Mouse (Mus musculus) intestine, postnatal 0 days (tissue): ENCODE measurements around the gene Igf2bp3. TPM values are rescaled to one million over a fixed set of nuclear protein-coding genes. Genes with fewer than 3 reads are reported as not detected.

ENCODE experiments used
- ATAC-seq: fragments of 200-750 bp; cut with Nextera tagmentation; 2 replicates; pipeline ENCODE4 v1.8.0; 2017; ENCODE audit warnings: mild to moderate bottlenecking, moderate TSS enrichment, moderate library complexity
- H3K27ac ChIP-seq: fragments of 300-500 bp; sonication (generic); 2 replicates; pipeline ENCODE4 v1.5.1; 2014; ENCODE audit warnings: mild to moderate bottlenecking, low read depth, low read length, moderate library complexity
- H3K27me3 ChIP-seq: fragments of 300-500 bp; sonication (generic); replicated peaks from 2 replicates; pipeline ENCODE4 v1.6.1; 2014; ENCODE audit warnings: low read length, mixed read lengths; ENCODE audit not compliant: control insufficient read depth, insufficient read depth
- H3K36me3 ChIP-seq: fragments of 300-500 bp; sonication (generic); 2 replicates; pipeline ENCODE4 v1.6.1; 2014; ENCODE audit warnings: mild to moderate bottlenecking, moderate library complexity; ENCODE audit not compliant: control insufficient read depth, insufficient read depth
- H3K4me1 ChIP-seq: fragments of 300-500 bp; sonication (generic); replicated peaks from 2 replicates; pipeline ENCODE4 v1.6.1; 2014; ENCODE audit warnings: antibody characterized with exemption, low read length, mixed read lengths; ENCODE audit not compliant: control insufficient read depth, insufficient read depth
- H3K4me2 ChIP-seq: fragments of 300-500 bp; sonication (generic); replicated peaks from 2 replicates; pipeline ENCODE4 v1.6.1; 2014; ENCODE audit warnings: low read depth, mild to moderate bottlenecking, moderate library complexity
- H3K4me3 ChIP-seq: fragments of 300-500 bp; sonication (generic); 2 replicates; pipeline ENCODE4 v1.5.1; 2014; ENCODE audit warnings: low read depth, low read length
- H3K9ac ChIP-seq: fragments of 300-500 bp; sonication (generic); 2 replicates; pipeline ENCODE4 v1.6.1; 2014; ENCODE audit warnings: mild to moderate bottlenecking, low read depth, low read length
- H3K9me3 ChIP-seq: fragments of 300-500 bp; sonication (generic); 2 replicates; pipeline ENCODE4 v1.6.1; 2016; ENCODE audit warnings: mixed run types; ENCODE audit not compliant: control insufficient read depth
- CTCF ChIP-seq: sonication (generic); IDR thresholded peaks from 2 replicates; pipeline ENCODE4 v1.5.1; 2016; ENCODE audit warnings: low read depth, mild to moderate bottlenecking, control low read depth, antibody characterized with exemption, moderate library complexity
- WGBS: fragments of 180-500 bp; shearing (Covaris S2); extraction: QIAGEN DNeasy Blood & Tissue Kit; methylation state at CpG from one replicate; pipeline ENCODE4 v1.1.7; 2014; 5-methylcytosine and 5-hydroxymethylcytosine counted together
- polyA plus RNA-seq: library from polyadenylated mRNA; unstranded; fragments of >200 nt; fragmentation: Nextera tagmentation; extraction: Ambion mirVana; gene quantifications from 2 replicates; pipeline ENCODE4 v1.2.1, GENCODE M21; 2015

Gene Igf2bp3
- polyA plus RNA-seq, 1 experiment from 2014 or later: 54.7 TPM

DNA sequence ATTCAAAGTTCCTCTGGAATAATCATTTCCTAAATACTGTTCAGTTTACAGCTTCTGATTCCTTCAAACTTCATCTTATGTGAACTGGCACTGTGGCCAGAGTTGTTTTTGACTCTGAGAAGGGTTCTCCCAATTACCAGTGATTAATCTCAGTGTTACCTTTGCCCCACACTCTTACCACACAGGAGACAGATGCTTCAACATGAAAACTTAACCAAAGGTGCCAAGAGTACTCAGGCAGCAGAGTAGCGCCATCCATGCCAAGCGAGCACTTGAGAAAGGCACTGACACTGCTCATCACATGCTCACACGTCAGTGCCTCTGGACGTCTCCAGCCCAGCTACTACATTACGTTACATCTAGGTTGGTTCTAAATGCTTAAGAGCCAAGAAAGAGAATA, 43.5 kb downstream of the Igf2bp3 start:
- Histone ChIP-seq H3K9me3 (no peaks in the 10 kb centered on the region), H3K27ac (no peak overlapping the region), H3K36me3 (no peaks in the 10 kb centered on the region), H3K4me2 (no peak overlapping the region), H3K4me1 (peaks cover 5% of the 10 kb centered on the region), H3K9ac (no peak overlapping the region), H3K4me3 (no peak overlapping the region), H3K27me3 (no peaks in the 10 kb centered on the region)
- no peak for ATAC-seq
- TF ChIP-seq CTCF: no peak
- WGBS: 82% methylated on average over 5 of the region's 5 CpGs

DNA sequence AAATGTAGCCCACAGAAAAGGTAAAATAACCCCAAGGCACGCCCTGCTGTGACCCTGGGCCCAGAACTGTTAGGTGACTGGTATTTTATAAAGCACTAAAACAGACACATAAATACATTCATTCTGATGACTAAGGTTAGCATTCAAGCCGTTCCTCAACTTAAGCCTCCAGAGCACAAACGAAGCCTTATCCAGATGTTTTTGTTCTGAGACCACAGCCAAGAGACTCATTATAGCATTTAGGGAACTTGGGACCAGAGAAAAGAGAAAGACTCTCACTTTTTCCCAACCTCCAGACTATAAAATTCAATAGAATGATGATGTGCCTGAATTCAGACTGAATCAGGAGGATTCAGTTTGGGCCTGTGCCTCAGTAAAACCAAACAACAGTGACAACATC, 46.1 kb downstream of the Igf2bp3 start:
- Histone ChIP-seq H3K4me1 (no peaks in the 10 kb centered on the region), H3K27me3 (no peaks in the 10 kb centered on the region), H3K36me3 (no peaks in the 10 kb centered on the region; the same call in 1 of the 2 replicates), H3K4me3 (no peak overlapping the region), H3K9me3 (no peaks in the 10 kb centered on the region), H3K4me2 (no peak overlapping the region), H3K9ac (no peak overlapping the region), H3K27ac (no peak overlapping the region)
- no peak for TF ChIP-seq CTCF
- ATAC-seq: no peak
- WGBS: 49% methylated on average over 3 of the region's 3 CpGs

DNA sequence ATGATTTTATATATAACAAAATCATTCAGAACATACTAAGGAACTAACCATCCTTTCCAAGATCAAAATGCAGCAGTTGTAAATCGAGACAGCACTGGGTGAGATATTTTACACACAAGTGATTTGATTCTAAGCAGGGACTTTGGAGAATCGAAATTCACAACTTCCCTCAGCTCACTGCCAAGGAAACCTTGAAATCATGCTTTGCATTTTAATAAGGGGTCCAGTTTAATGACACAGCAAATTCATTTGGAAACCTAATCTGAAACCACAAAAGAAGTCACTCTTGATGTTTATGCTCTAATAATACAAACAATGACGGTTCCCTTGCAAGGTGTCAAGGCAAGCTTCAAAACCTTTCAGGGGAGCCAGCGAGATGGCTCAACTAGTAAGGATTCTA, 47.4 kb downstream of the Igf2bp3 start:
- whole genome bisulfite sequencing: 75% methylated on average over 4 of the region's 4 CpGs

DNA sequence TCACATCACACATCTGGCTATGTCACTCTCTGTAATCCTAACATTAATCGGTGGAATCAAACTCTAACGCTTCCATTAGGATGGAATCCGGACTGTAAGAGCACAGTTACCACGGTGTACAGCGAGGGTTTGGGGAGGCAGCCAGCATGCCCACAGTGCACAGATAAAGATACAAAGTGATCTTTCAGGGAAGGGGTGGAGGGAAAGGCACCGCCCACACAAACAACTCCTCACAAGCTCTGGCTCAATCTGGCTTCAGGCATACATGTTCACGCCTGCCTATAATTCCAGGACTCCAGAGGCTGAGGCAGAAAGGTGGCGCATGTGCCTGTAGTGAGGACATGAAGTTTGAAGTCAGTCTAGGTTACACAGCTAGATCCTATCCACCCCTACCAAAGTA, 48.4 kb downstream of the Igf2bp3 start:
- H3K4me2 ChIP-seq: no peak overlapping the region
- 82% methylated on average over 8 of the region's 8 CpGs for WGBS
- TF ChIP-seq CTCF: no peak

More for the DNA sequence above, 47.4 kb downstream of the Igf2bp3 start:
- no peak overlapping the region for H3K9ac ChIP-seq
- no peaks in the 10 kb centered on the region; the same call in 1 of the 2 replicates for H3K36me3 ChIP-seq
- no peaks in the 10 kb centered on the region for H3K4me1 ChIP-seq
- H3K9me3 ChIP-seq: no peaks in the 10 kb centered on the region
- H3K4me2 ChIP-seq: no peak overlapping the region
- TF ChIP-seq CTCF: no peak
- no peak for ATAC-seq
- H3K27me3 ChIP-seq: no peaks in the 10 kb centered on the region
- no peak overlapping the region for H3K27ac ChIP-seq
- no peak overlapping the region for H3K4me3 ChIP-seq

DNA sequence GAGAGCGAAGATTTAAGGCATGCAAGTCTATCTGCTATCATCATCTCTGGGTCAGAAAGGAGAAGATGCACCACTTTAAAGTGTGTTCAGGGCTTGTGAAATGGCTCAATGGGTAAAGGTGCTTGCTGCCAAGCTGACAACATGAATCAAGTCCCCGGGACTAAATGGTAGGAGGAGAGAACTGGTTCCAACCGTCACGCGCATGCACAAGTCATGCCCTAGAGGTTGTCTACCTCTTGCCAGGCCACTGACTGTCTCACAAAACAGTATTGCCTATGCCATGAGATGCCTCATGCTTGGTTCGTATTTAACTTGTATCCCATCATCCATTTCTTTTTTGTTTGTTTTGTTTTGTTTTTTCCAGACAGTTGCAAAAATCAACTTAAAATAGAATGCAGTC, 48.9 kb downstream of the Igf2bp3 start:
- Histone ChIP-seq H3K4me3 (no peak overlapping the region), H3K27me3 (no peaks in the 10 kb centered on the region), H3K4me2 (no peak overlapping the region), H3K27ac (no peak overlapping the region), H3K9me3 (no peaks in the 10 kb centered on the region), H3K4me1 (peaks cover 10% of the 10 kb centered on the region), H3K9ac (no peak overlapping the region), H3K36me3 (no peaks in the 10 kb centered on the region; the same call in 1 of the 2 replicates)
- ATAC-seq: no peak
- TF ChIP-seq CTCF: no peak
- WGBS: 77% methylated on average over 6 of the region's 6 CpGs

More for the DNA sequence above, 48.4 kb downstream of the Igf2bp3 start:
- no peak overlapping the region for H3K9ac ChIP-seq
- H3K36me3 ChIP-seq: no peaks in the 10 kb centered on the region; the same call in 1 of the 2 replicates
- no peak for ATAC-seq
- no peaks in the 10 kb centered on the region for H3K27me3 ChIP-seq
- no peak overlapping the region for H3K27ac ChIP-seq
- no peaks in the 10 kb centered on the region for H3K9me3 ChIP-seq
- no peak overlapping the region for H3K4me3 ChIP-seq
- peaks cover 10% of the 10 kb centered on the region for H3K4me1 ChIP-seq

DNA sequence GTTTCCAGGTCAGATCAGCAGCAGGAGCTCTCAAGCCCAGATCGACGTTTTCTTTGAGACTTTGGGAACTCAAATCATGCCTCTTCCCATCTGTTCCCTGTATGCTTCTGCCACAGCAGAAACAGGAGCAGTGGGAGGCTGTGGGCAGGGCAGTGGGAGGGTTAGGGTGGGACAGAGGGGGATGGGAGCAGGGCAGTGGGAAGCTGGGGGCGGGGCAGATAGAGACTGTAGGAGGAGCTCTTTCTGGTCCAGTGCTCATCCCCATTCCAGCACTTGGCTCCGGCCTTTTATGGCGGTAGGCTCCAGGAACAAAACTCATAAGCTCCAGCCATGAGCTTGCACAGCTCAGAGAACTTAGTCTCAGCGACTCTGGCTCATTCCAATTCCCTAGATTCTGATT, 49.7 kb downstream of the Igf2bp3 start:
- Histone ChIP-seq H3K36me3 (no peaks in the 10 kb centered on the region; the same call in 1 of the 2 replicates), H3K9ac (no peak overlapping the region), H3K9me3 (no peaks in the 10 kb centered on the region), H3K27me3 (no peaks in the 10 kb centered on the region), H3K27ac (no peak overlapping the region), H3K4me2 (no peak overlapping the region), H3K4me3 (no peak overlapping the region), H3K4me1 (peaks cover 10% of the 10 kb centered on the region)
- WGBS: 48% methylated on average over 6 of the region's 6 CpGs
- no peak for TF ChIP-seq CTCF
- ATAC-seq: no peak; the same call in 1 of the 2 replicates

DNA sequence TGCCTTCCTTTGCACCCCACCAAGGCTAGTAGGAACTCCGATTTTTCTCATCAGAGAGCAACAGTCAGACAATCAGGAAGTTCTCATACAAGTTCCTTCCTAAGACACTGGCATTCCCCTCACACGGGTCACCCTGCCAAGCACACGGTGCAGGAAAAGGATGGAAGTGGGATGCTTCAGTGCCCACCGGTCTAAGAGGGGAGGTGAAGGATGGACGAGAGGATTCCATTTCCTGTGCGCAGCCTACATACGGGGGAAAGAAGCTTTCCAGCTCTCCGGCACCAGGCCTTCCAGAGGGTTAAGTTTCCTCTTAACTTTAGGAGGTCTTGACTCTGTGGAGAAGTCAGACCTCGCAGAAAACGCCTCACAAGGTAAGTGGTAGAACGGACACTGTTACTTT, 50.1 kb downstream of the Igf2bp3 start:
- Histone ChIP-seq H3K4me3 (no peak overlapping the region), H3K4me1 (peaks cover 10% of the 10 kb centered on the region), H3K36me3 (no peaks in the 10 kb centered on the region; the same call in 1 of the 2 replicates), H3K9me3 (no peaks in the 10 kb centered on the region), H3K27ac (no peak overlapping the region), H3K4me2 (no peak overlapping the region), H3K27me3 (no peaks in the 10 kb centered on the region), H3K9ac (no peak overlapping the region)
- ATAC-seq: no peak
- TF ChIP-seq CTCF: no peak
- WGBS: 78% methylated on average over 11 of the region's 11 CpGs
